Mouse (Mus musculus) lung, adult 2 months (tissue): Measurements from ENCODE around the gene Gmppa. TPM values are rescaled to one million over a fixed set of nuclear protein-coding genes. Genes with fewer than 3 reads are reported as not detected.

Source experiments
- DNase-seq: peaks from one replicate; pipeline ENCODE4 v3.0.0; 2022
- H3K4me1 ChIP-seq: fragments of 200-500 bp; 2 replicates; pipeline ENCODE4 v1.6.1; 2011; ENCODE audit warnings: low read length; ENCODE audit not compliant: control insufficient read depth, insufficient read depth
- H3K4me3 ChIP-seq: fragments of 200-500 bp; replicated peaks from 2 replicates; pipeline ENCODE3; 2011; ENCODE audit warnings: low read depth, mild to moderate bottlenecking, control low read depth, low read length; ENCODE audit errors: extremely low read depth
- CTCF ChIP-seq: fragments of 200-500 bp; IDR thresholded peaks from 2 replicates; pipeline ENCODE4 v1.5.1; 2011; ENCODE audit warnings: mild to moderate bottlenecking, low read length, control low read depth; ENCODE audit not compliant: insufficient read depth
- POLR2A ChIP-seq: fragments of 200-500 bp; IDR thresholded peaks from 2 replicates; pipeline ENCODE4 v1.6.1; 2011; ENCODE audit warnings: low read depth, mild to moderate bottlenecking, control low read depth, low read length, borderline replicate concordance; ENCODE audit errors: extremely low read depth
- WGBS: fragments of 180-500 bp; shearing (Covaris S2); methylation state at CpG from one replicate; pipeline ENCODE4 v1.1.7; 2018; 5-methylcytosine and 5-hydroxymethylcytosine counted together
- polyA plus RNA-seq: library from polyadenylated mRNA; depleted of rRNA; stranded (reverse); fragments of >200 nt; gene quantifications from 2 replicates; pipeline ENCODE4 v1.2.3, GENCODE M21; 2012; rRNA removed

Gmppa gene
- polyA plus RNA-seq, 1 experiment: 125 TPM

- Histone ChIP-seq H3K4me1 (peaks cover 2% of the 10 kb centered on the region; the same call in 1 of the 2 replicates), H3K4me3 (no peak overlapping the region)
- DNase-seq: no peak
- WGBS: 79% methylated on average over 24 of the region's 24 CpGs
- TF ChIP-seq POLR2A: no peak
- TF ChIP-seq CTCF: no peak
Measured at GRCm38 (mm10) chr1:75492579-75493170, 56.9 kb downstream of the Gmppa start.

Other genes with a start within 250 kb of the Gmppa start
- 15.4 and 20.0 TPM in 2 replicates for gene Ankzf1, start 243.8 kb upstream of the Gmppa start, polyA plus RNA-seq
- gene Atg9a, start 243.7 kb upstream of the Gmppa start, polyA plus RNA-seq: 65.7 and 73.3 TPM in 2 replicates
- 8.8 and 15.4 TPM in 2 replicates for gene Glb1l, start 225.1 kb upstream of the Gmppa start, polyA plus RNA-seq
- gene Stk16, start 225.1 kb upstream of the Gmppa start, polyA plus RNA-seq: 130 and 140 TPM in 2 replicates
- 36.6 and 103 TPM in 2 replicates for gene Tuba4a, start 216.1 kb upstream of the Gmppa start, polyA plus RNA-seq
- gene A630095N17Rik, start 203.8 kb upstream of the Gmppa start, polyA plus RNA-seq: not detected in 2 replicates
- gene Dnajb2, start 199.5 kb upstream of the Gmppa start, polyA plus RNA-seq: 54.5 and 56.1 TPM in 2 replicates
- 2.1 and 2.5 TPM in 2 replicates for gene Ptprn, start 171.4 kb upstream of the Gmppa start, polyA plus RNA-seq
- 1.2 and 2.5 TPM in 2 replicates for gene Resp18, start 157.5 kb upstream of the Gmppa start, polyA plus RNA-seq
- gene Dnpep, start 117.9 kb upstream of the Gmppa start, polyA plus RNA-seq: 104 and 129 TPM in 2 replicates
- gene Des, start 75.6 kb upstream of the Gmppa start, polyA plus RNA-seq: 107 and 185 TPM in 2 replicates
- 31.5 and 35.0 TPM in 2 replicates for gene Speg, start 60.6 kb upstream of the Gmppa start, polyA plus RNA-seq
- 0.05 TPM in 1 of 2 replicates, not detected in the other for gene Asic4, start 14.5 kb downstream of the Gmppa start, polyA plus RNA-seq
- gene Chpf, start 43.4 kb downstream of the Gmppa start, polyA plus RNA-seq: 89.7 and 127 TPM in 2 replicates
- 5.2 and 7.4 TPM in 2 replicates for gene Tmem198, start 43.6 kb downstream of the Gmppa start, polyA plus RNA-seq
- 20.7 and 26.1 TPM in 2 replicates for gene Obsl1, start 70.5 kb downstream of the Gmppa start, polyA plus RNA-seq
- 13.6 and 14.3 TPM in 2 replicates for gene Inha, start 71.1 kb downstream of the Gmppa start, polyA plus RNA-seq
- 44.1 and 50.6 TPM in 2 replicates for gene Stk11ip, start 85.6 kb downstream of the Gmppa start, polyA plus RNA-seq
- 29.7 and 35.3 TPM in 2 replicates for gene Slc4a3, start 110.3 kb downstream of the Gmppa start, polyA plus RNA-seq